Mouse (Mus musculus): ENCODE results near the gene Entpd5.
"Not testable (repeated sequence)": the region's sequence is repeated elsewhere in the genome, so short reads cannot be mapped to it uniquely, and the experiment has no call there.

Gene Entpd5

GRCm38 (mm10) chr12:84399135-84399534, 9.7 kb downstream of the Entpd5 start:
- no peak for DNase-seq (ENCODE audit: low read depth, low spot score)

- DNase-seq (ENCODE audit: low read depth, low spot score), result no peak
Measured at GRCm38 (mm10) chr12:84398629-84399028, 10.2 kb downstream of the Entpd5 start.

- DNase-seq (ENCODE audit: low read depth, low spot score), result no peak
Measured at GRCm38 (mm10) chr12:84397685-84398084, 11.1 kb downstream of the Entpd5 start.

- no peak for DNase-seq (ENCODE audit: low read depth, low spot score)
Measured at GRCm38 (mm10) chr12:84396947-84397679, 11.7 kb downstream of the Entpd5 start.

GRCm38 (mm10) chr12:84393847-84394246, 15.0 kb downstream of the Entpd5 start:
- DNase-seq (ENCODE audit: low read depth, low spot score), result no peak

- DNase-seq (ENCODE audit: low read depth, low spot score), result no peak
Measured at GRCm38 (mm10) chr12:84392681-84393080, 16.1 kb downstream of the Entpd5 start.

GRCm38 (mm10) chr12:84390336-84390735, 18.5 kb downstream of the Entpd5 start:
- no peak for DNase-seq (ENCODE audit: low read depth, low spot score)

- no peak for DNase-seq (ENCODE audit: low read depth, low spot score)
Measured at GRCm38 (mm10) chr12:84388774-84389400, 19.9 kb downstream of the Entpd5 start.

- DNase-seq (ENCODE audit: low read depth, low spot score), result no peak
Measured at GRCm38 (mm10) chr12:84388097-84388496, 20.7 kb downstream of the Entpd5 start.

GRCm38 (mm10) chr12:84385408-84385807, 23.4 kb downstream of the Entpd5 start:
- no peak for DNase-seq (ENCODE audit: low read depth, low spot score)

GRCm38 (mm10) chr12:84384644-84385081, 24.2 kb downstream of the Entpd5 start:
- no peak for DNase-seq (ENCODE audit: low read depth, low spot score)

- DNase-seq (ENCODE audit: low read depth, low spot score), result no peak
Measured at GRCm38 (mm10) chr12:84382369-84382768, 26.5 kb downstream of the Entpd5 start.

- DNase-seq (ENCODE audit: low read depth, low spot score), result no peak
Measured at GRCm38 (mm10) chr12:84373831-84374481, 34.9 kb downstream of the Entpd5 start.

- DNase-seq (ENCODE audit: low read depth, low spot score), result no peak
Measured at GRCm38 (mm10) chr12:84371647-84372046, 37.2 kb downstream of the Entpd5 start.

- no peak for DNase-seq (ENCODE audit: low read depth, low spot score)
Measured at GRCm38 (mm10) chr12:84366971-84367370, 41.9 kb downstream of the Entpd5 start.

- DNase-seq (ENCODE audit: low read depth, low spot score), result no peak
Measured at GRCm38 (mm10) chr12:84365137-84365536, 43.7 kb downstream of the Entpd5 start.

- DNase-seq (ENCODE audit: low read depth, low spot score), result no peak
Measured at GRCm38 (mm10) chr12:84364291-84364690, 44.5 kb downstream of the Entpd5 start.

GRCm38 (mm10) chr12:84362872-84363271, 46.0 kb downstream of the Entpd5 start:
- no peak for DNase-seq (ENCODE audit: low read depth, low spot score)

GRCm38 (mm10) chr12:84361555-84362489, 47.0 kb downstream of the Entpd5 start, which contains the start of the genes Coq6 and Fam161b:
Gene Coq6 (plus strand): TSS chr12:84361657.
Gene Fam161b (minus strand): TSS chr12:84361833.
- peak; percentile 92 for DNase-seq (ENCODE audit: low read depth, low spot score)

- not testable (repeated sequence) for DNase-seq (ENCODE audit: low read depth, low spot score)
Measured at GRCm38 (mm10) chr12:84358699-84359098, 50.1 kb downstream of the Entpd5 start.

GRCm38 (mm10) chr12:84347192-84347591, 61.6 kb downstream of the Entpd5 start:
- DNase-seq (ENCODE audit: low read depth, low spot score), result peak; percentile 9
